Mouse (Mus musculus) thymus, adult 18-20 months (tissue): ENCODE measurements around the gene Prep.

Experiments
- DNase-seq, 2 experiments: peaks; one replicate each; pipeline ENCODE4 v3.0.0; 2022; ENCODE audit warnings: mixed read lengths in 2 of 2

Gene Prep

GRCm38 (mm10) chr10:45193330-45194310 is 126.6 kb downstream of the Prep start:
- no peak for DNase-seq

- no peak for DNase-seq
These were observed 127.5 kb downstream of the Prep start for GRCm38 (mm10) chr10:45194531-45194930.

- no peak for DNase-seq
These were observed 137.6 kb downstream of the Prep start for GRCm38 (mm10) chr10:45204582-45204981.

GRCm38 (mm10) chr10:45210201-45210600 is 143.2 kb downstream of the Prep start:
- no peak for DNase-seq

GRCm38 (mm10) chr10:45216676-45217075 is 149.7 kb downstream of the Prep start:
- no peak for DNase-seq
